Mouse (Mus musculus) forebrain, embryonic 10.5 days (tissue): ENCODE measurements around the gene Serpinb7. TPM values are rescaled to one million over a fixed set of nuclear protein-coding genes. Genes with fewer than 3 reads are reported as not detected.

Source experiments
- DNase-seq: peaks from one replicate; pipeline ENCODE4 v3.0.0-alpha.2; 2017; ENCODE audit warnings: low spot score; ENCODE audit errors: extremely low spot score
- H3K27ac ChIP-seq: fragments of 300-500 bp; sonication (generic); 2 replicates; pipeline ENCODE4 v1.5.1; 2016; ENCODE audit warnings: mild to moderate bottlenecking
- H3K27me3 ChIP-seq: fragments of 300-500 bp; sonication (generic); 2 replicates; pipeline ENCODE4 v1.6.1; 2016; ENCODE audit warnings: mild to moderate bottlenecking; ENCODE audit not compliant: poor library complexity, severe bottlenecking
- H3K36me3 ChIP-seq: fragments of 300-500 bp; sonication (generic); replicated peaks from 2 replicates; pipeline ENCODE4 v1.6.1; 2016; ENCODE audit warnings: mild to moderate bottlenecking, moderate library complexity
- H3K4me1 ChIP-seq: fragments of 300-500 bp; sonication (generic); 2 replicates; pipeline ENCODE4 v1.6.1; 2016
- H3K4me3 ChIP-seq: fragments of 300-500 bp; sonication (generic); 2 replicates; pipeline ENCODE4 v1.5.1; 2016; ENCODE audit warnings: mild to moderate bottlenecking, moderate library complexity
- H3K9me3 ChIP-seq: fragments of 300-500 bp; sonication (generic); 2 replicates; pipeline ENCODE4 v1.6.1; 2016; ENCODE audit warnings: mild to moderate bottlenecking, moderate library complexity
- WGBS: fragments of 180-500 bp; shearing (Covaris S2); methylation state at CpG from one replicate; pipeline ENCODE4 v1.1.7; 2016; 5-methylcytosine and 5-hydroxymethylcytosine counted together
- polyA plus RNA-seq: library from polyadenylated mRNA; unstranded; fragments of >200 nt; fragmentation: Nextera tagmentation; extraction: Ambion mirVana; gene quantifications from 2 replicates; pipeline ENCODE4 v1.2.1, GENCODE M21; 2016

Serpinb7 gene
- polyA plus RNA-seq, 1 experiment from 2014 or later, result not detected

DNA sequence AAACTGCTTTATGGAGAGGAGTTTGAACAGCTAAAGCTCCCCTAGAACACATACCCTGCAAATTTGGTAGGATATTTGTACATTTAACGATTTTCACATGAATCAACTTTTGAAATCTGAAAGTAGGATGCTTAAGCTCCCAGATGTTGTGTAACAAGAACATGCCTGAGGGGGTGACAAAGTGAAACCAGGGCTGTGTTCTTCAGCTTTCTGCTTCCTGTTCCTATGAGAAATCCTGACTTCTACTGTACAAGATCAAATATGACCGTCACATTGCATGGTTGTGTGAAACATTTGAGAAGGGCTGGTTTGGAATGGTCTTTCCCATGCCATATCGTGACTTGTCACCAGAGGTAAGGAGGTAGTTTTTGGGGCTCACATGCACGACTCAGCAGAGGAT lies 2.6 kb downstream of the Serpinb7 start:
- Histone ChIP-seq H3K27me3 (no peaks in the 10 kb centered on the region), H3K36me3 (no peaks in the 10 kb centered on the region), H3K4me3 (no peak overlapping the region), H3K27ac (no peak overlapping the region), H3K9me3 (no peaks in the 10 kb centered on the region), H3K4me1 (no peaks in the 10 kb centered on the region)
- no peak for DNase-seq
- 85% methylated on average over 4 of the region's 4 CpGs for WGBS

DNA sequence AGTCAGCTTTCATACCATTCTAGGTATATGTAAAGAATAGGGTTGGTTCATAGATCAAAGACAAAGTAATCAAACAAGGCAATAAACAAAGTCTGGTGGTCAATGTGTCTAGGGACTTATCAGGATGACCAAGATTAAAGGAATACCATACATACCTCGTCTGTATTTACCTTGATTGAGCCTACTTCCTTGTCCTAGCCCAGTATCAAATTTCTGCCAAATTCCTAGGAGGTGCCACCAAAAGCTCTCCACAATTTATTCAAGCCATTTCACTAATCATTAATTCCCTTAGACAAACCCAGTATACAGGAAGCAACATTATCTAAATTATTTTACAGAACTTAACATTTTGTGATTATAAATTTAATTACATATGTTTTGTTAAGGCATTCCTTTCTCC lies 15.2 kb downstream of the Serpinb7 start:
- WGBS, result 59% methylated on average over 1 of the region's 1 CpGs
- Histone ChIP-seq H3K9me3 (no peaks in the 10 kb centered on the region), H3K4me3 (no peak overlapping the region), H3K36me3 (no peaks in the 10 kb centered on the region), H3K4me1 (no peaks in the 10 kb centered on the region), H3K27ac (no peak overlapping the region), H3K27me3 (no peaks in the 10 kb centered on the region)
- no peak for DNase-seq

- 82% methylated on average over 4 of the region's 4 CpGs for WGBS
- Histone ChIP-seq H3K27ac (no peak overlapping the region), H3K4me3 (no peak overlapping the region), H3K9me3 (no peaks in the 10 kb centered on the region), H3K4me1 (no peaks in the 10 kb centered on the region), H3K27me3 (no peaks in the 10 kb centered on the region), H3K36me3 (no peaks in the 10 kb centered on the region)
- no peak for DNase-seq
These were observed 23.0 kb downstream of the Serpinb7 start for GRCm38 (mm10) chr1:107422487-107422886.

GRCm38 (mm10) chr1:107431253-107431652 lies 31.8 kb downstream of the Serpinb7 start:
- Histone ChIP-seq H3K27me3 (no peaks in the 10 kb centered on the region), H3K36me3 (no peaks in the 10 kb centered on the region), H3K9me3 (no peaks in the 10 kb centered on the region), H3K27ac (no peak overlapping the region), H3K4me3 (no peak overlapping the region), H3K4me1 (no peaks in the 10 kb centered on the region)
- DNase-seq, result no peak

DNA sequence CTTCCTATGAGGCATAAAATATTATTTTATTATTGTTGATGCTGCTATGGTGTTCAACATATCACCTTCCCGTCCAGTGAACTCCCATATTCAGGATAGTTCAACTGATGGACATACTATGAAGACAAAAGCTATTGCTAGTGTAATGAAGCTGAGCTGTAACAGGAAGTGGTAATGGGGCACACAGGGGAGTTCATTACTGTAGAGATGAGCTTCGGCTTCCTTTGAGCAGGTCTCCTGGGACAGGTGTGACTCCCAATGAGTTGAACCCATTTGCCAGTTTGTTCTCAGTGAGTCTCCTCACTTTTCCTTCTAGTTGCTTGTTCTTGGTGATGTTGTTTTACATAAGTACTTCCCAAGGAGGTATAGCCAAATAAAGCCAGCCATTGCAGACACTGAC lies 36.1 kb downstream of the Serpinb7 start:
- H3K4me3 ChIP-seq, result no peak overlapping the region
- no peak for DNase-seq
- no peaks in the 10 kb centered on the region for H3K9me3 ChIP-seq
- H3K36me3 ChIP-seq, result no peaks in the 10 kb centered on the region
- WGBS, result 95% methylated on average over 2 of the region's 2 CpGs
- H3K27ac ChIP-seq, result no peak overlapping the region
- no peaks in the 10 kb centered on the region for H3K4me1 ChIP-seq
- H3K27me3 ChIP-seq, result no peaks in the 10 kb centered on the region

DNA sequence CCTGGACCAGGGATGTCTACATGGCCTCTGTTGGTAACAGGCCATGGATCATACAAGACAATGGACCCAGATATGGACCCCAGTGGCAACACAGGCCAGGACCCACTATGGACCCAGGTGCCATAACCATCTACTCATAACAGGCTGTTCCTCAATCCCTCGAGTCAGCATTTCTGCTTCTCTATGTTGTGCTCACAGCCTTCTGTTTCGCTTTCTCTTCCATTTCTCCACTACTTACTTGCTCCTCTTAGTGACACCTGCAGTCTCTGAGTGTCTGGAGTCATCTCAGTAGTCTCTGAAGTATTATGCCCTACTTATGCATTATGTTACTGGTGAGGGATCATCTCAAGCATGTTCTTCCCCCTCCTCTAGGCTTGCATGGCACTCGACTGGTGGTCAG lies 40.0 kb downstream of the Serpinb7 start:
- H3K36me3 ChIP-seq, result no peaks in the 10 kb centered on the region
- no peak for DNase-seq
- H3K27ac ChIP-seq, result no peak overlapping the region
- no peaks in the 10 kb centered on the region for H3K4me1 ChIP-seq
- 90% methylated on average over 3 of the region's 3 CpGs for whole genome bisulfite sequencing
- no peak overlapping the region for H3K4me3 ChIP-seq
- no peaks in the 10 kb centered on the region for H3K27me3 ChIP-seq
- H3K9me3 ChIP-seq, result no peaks in the 10 kb centered on the region

DNA sequence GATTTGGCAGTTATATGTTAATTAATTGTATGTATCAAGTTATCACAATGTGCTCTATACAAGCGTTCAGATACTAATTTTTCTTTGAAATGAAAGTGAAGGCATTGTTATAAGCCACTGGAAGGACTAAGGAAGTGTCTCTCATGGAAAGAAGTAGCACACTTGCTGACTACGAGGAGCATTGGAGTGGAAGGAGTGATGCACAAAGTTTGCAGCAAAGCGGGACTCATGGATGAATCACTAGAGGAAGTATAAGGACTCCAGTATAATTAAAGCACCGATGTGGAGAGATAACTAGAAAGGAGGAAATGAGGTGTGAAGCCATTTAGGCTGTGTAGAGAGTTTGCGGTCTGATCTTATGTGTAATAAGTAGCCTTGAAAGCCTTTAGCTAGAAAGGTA lies 45.9 kb downstream of the Serpinb7 start:
- 76% methylated on average over 5 of the region's 5 CpGs for WGBS
- no peak overlapping the region for H3K27ac ChIP-seq
- H3K27me3 ChIP-seq, result no peaks in the 10 kb centered on the region
- no peak for DNase-seq
- no peaks in the 10 kb centered on the region for H3K9me3 ChIP-seq
- H3K4me3 ChIP-seq, result no peak overlapping the region
- no peaks in the 10 kb centered on the region for H3K4me1 ChIP-seq
- H3K36me3 ChIP-seq, result no peaks in the 10 kb centered on the region

DNA sequence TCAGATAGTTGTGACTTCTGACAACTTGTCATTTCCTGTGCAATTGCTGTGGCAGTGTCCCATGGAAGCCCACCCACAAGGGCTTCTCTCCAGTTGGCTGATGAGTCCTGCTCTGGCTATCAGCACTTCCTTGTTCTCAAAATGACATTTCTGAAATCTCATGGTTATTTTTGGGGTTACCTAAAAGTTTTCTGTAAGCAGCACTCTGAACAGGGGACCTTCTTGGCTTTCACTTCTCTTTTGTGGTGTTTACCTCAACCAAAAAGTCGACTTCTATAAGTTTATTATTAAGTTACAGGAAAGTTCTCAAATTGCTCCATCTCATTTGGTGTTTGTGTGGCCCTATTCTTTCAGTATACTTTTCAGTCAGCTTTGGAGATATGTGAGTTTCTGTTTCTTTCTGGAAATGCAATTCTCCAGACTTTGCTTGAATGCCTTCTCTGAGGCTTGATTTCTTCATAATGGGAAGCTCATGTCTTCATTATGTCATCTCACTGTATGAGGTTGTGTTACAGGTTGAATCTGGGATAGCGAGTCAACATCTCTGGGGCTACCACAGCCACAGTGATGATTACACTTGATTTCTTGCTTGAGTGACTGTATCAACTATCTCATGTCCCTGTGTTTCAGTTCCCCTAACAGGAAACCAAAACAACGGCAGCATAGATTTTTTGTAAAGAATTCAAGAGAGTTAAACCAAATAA lies 47.9 kb downstream of the Serpinb7 start:
- Histone ChIP-seq H3K27me3 (no peaks in the 10 kb centered on the region), H3K4me1 (no peaks in the 10 kb centered on the region), H3K9me3 (no peaks in the 10 kb centered on the region), H3K4me3 (no peak overlapping the region), H3K36me3 (no peaks in the 10 kb centered on the region), H3K27ac (no peak overlapping the region)
- 88% methylated on average over 3 of the region's 3 CpGs for WGBS
- no peak for DNase-seq

DNA sequence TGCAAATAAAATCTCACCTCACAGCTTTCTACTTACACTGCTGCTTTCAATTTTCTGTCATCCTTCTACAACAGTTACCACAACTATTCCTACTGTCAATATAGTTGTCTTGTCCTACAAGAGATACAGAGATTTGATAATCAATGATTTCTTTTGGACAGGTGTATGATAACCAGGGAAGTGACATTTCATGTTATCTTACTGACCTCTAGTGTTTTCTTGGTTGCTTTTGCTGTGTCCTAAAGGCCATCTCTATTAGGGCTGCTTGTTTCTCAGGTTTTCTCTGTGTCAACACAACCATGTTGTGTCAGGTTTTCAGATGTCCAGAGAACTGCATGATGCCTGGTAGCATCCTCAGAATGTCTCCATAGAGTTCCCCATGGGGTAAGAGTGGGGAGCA lies 80.5 kb downstream of the Serpinb7 start:
- Histone ChIP-seq H3K4me1 (no peaks in the 10 kb centered on the region), H3K36me3 (no peaks in the 10 kb centered on the region), H3K4me3 (no peak overlapping the region), H3K27me3 (no peaks in the 10 kb centered on the region), H3K27ac (no peak overlapping the region), H3K9me3 (no peaks in the 10 kb centered on the region)
- no peak for DNase-seq

- Histone ChIP-seq H3K27me3 (no peaks in the 10 kb centered on the region), H3K36me3 (no peaks in the 10 kb centered on the region), H3K4me1 (no peaks in the 10 kb centered on the region), H3K9me3 (no peaks in the 10 kb centered on the region), H3K27ac (no peak overlapping the region), H3K4me3 (no peak overlapping the region)
- 28% methylated on average over 11 of the region's 11 CpGs for WGBS
- DNase-seq, result peak; percentile 73
These were observed 82.0 kb downstream of the Serpinb7 start for GRCm38 (mm10) chr1:107481452-107481851.

GRCm38 (mm10) chr1:107489577-107489976 lies 90.1 kb downstream of the Serpinb7 start:
- WGBS, result 73% methylated on average over 8 of the region's 8 CpGs
- DNase-seq, result no peak

GRCm38 (mm10) chr1:107496789-107497188 lies 97.3 kb downstream of the Serpinb7 start:
- WGBS, result 85% methylated on average over 2 of the region's 2 CpGs
- DNase-seq, result no peak
- Histone ChIP-seq H3K4me1 (no peaks in the 10 kb centered on the region), H3K4me3 (no peak overlapping the region), H3K27ac (no peak overlapping the region), H3K9me3 (no peaks in the 10 kb centered on the region), H3K36me3 (no peaks in the 10 kb centered on the region), H3K27me3 (no peaks in the 10 kb centered on the region)

More at GRCm38 (mm10) chr1:107489577-107489976, 90.1 kb downstream of the Serpinb7 start:
- no peaks in the 10 kb centered on the region for H3K27me3 ChIP-seq
- no peak overlapping the region for H3K4me3 ChIP-seq
- H3K9me3 ChIP-seq, result no peaks in the 10 kb centered on the region
- H3K4me1 ChIP-seq, result no peaks in the 10 kb centered on the region
- no peaks in the 10 kb centered on the region for H3K36me3 ChIP-seq
- no peak overlapping the region for H3K27ac ChIP-seq

DNA sequence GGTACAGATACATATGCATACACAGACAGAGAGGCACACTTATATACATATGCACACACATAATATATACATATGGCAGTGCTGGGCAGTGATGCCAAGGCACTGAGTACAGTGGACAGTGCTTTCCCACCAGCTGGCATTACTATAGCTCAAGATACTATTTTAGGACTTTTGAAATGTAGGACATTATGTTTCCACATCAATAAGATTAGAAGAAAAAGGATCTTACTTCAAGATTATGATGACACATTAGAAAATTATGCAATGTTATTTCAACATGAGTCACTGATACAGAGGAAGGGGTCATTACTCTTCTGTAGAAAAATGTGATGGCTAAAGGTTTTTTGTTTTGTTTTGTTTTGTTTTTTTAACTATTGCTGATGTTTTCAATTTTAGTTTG lies 102.6 kb downstream of the Serpinb7 start:
- no peaks in the 10 kb centered on the region for H3K4me1 ChIP-seq
- H3K9me3 ChIP-seq, result no peaks in the 10 kb centered on the region
- H3K27ac ChIP-seq, result no peak overlapping the region
- DNase-seq, result no peak
- H3K4me3 ChIP-seq, result no peak overlapping the region
- no peaks in the 10 kb centered on the region for H3K27me3 ChIP-seq
- no peaks in the 10 kb centered on the region for H3K36me3 ChIP-seq
